Mouse (Mus musculus): ENCODE measurements around the gene Akap12. TPM values are rescaled to one million over a fixed set of nuclear protein-coding genes. Genes with fewer than 3 reads are reported as not detected.

Gene Akap12
- total RNA-seq, 2 experiments from 2014 or later: 6.2 to 16.6 TPM

- intact Hi-C loops (cut with DNase I): no loop called here
- H3K27ac ChIP-seq: no peak overlapping the region
- H3K4me3 ChIP-seq: no peak overlapping the region
- TF ChIP-seq CTCF (IDR thresholded peaks at IDR 0.05): no peak
- no peak for DNase-seq
Measured at GRCm38 (mm10) chr10:4375267-4375666, 109.1 kb downstream of the Akap12 start.

DNA sequence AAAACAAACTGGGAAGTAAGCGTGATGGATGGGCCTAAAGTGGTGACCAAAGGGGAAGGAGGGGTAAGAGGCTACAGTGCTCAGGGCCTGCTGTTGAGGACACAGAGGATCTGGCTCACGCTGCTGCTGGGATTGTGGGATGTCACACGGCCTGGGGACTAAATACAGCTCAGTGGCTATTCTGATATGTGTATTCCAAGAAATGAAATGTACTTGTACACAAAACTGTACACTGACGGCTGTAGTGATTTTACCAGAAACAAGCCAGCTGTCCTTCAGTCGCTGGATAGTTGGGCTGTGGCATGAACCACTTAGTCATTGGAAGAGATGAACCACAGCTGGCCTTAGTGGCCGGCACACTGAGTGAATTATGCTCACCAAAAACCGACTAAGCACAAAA is 110.3 kb downstream of the Akap12 start:
- Histone ChIP-seq H3K27ac (peak overlapping the region; percentile 56), H3K4me3 (no peak overlapping the region)
- intact Hi-C loops (cut with DNase I): no loop called here
- no peak for TF ChIP-seq CTCF (IDR thresholded peaks at IDR 0.05)
- DNase-seq: no peak

DNA sequence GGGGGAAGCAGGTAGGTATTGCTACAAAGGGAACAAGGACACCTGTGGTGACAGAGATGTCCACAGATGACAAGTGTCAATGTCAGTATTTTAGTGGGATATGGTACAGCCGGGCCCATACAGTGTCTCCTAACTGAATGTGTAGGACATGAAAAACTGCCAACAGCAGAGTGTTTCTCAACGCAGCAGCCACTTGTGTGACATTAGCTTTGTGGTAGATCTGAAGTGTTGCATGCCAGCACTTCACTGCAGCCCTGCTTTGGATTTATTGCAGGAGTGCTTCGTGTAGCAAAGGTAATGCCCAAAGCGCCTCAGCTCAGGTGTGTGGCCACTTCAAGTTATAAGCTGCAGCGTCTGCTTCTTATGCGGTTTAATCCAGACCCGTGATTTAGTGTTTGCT is 110.8 kb downstream of the Akap12 start:
- peak overlapping the region; percentile 56; the same call in 1 of the 2 replicates for H3K27ac ChIP-seq
- no peak for DNase-seq
- TF ChIP-seq CTCF (IDR thresholded peaks at IDR 0.05): no peak
- intact Hi-C loops (cut with DNase I): no loop called here
- H3K4me3 ChIP-seq: no peak overlapping the region

DNA sequence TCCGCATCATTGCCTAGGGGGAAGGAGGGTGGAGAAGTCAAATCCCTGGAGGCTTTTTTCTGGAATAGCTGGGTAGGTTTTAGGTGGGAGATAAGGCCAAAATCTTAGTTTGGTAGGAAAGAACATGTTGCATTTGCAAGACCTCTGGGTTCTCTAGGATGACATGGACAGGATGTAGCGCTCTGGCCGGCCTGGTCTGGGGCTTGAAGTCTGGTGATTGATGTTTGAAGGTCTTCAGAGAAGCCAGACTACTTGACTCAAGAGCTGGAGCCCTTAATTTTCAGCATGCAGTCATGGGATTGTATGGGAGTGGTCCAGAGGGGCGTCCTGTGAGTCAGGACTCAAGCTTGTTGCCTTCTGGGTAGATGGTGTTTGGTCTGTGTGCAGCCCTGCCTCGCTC is 114.6 kb downstream of the Akap12 start:
- no peak for TF ChIP-seq CTCF (IDR thresholded peaks at IDR 0.05)
- Histone ChIP-seq H3K27ac (no peak overlapping the region), H3K4me3 (no peak overlapping the region)
- intact Hi-C loops (cut with DNase I): no loop called here
- DNase-seq: no peak

DNA sequence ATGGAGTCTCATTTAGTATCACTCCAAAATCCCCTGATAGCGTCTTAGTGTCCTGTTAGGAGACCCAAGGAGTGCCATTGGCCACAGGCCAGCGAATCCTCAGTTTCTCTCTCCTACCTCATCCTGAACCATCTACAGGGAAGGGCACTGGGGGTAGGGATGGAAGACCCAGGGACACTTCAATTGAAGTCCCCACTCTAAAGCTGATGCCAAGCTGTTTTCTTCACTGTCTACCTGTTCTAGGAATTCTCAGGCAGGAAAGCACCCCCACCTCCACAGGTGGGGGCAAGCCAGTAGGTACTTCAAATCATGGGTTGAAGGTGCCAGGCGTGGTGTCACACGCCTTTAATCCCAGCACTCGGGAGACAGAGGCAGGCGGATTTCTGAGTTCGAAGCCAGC is 118.1 kb downstream of the Akap12 start:
- no peak for TF ChIP-seq CTCF (IDR thresholded peaks at IDR 0.05)
- DNase-seq: no peak
- no peak overlapping the region for H3K27ac ChIP-seq
- no peak overlapping the region for H3K4me3 ChIP-seq
- intact Hi-C loops (cut with DNase I): no loop called here

DNA sequence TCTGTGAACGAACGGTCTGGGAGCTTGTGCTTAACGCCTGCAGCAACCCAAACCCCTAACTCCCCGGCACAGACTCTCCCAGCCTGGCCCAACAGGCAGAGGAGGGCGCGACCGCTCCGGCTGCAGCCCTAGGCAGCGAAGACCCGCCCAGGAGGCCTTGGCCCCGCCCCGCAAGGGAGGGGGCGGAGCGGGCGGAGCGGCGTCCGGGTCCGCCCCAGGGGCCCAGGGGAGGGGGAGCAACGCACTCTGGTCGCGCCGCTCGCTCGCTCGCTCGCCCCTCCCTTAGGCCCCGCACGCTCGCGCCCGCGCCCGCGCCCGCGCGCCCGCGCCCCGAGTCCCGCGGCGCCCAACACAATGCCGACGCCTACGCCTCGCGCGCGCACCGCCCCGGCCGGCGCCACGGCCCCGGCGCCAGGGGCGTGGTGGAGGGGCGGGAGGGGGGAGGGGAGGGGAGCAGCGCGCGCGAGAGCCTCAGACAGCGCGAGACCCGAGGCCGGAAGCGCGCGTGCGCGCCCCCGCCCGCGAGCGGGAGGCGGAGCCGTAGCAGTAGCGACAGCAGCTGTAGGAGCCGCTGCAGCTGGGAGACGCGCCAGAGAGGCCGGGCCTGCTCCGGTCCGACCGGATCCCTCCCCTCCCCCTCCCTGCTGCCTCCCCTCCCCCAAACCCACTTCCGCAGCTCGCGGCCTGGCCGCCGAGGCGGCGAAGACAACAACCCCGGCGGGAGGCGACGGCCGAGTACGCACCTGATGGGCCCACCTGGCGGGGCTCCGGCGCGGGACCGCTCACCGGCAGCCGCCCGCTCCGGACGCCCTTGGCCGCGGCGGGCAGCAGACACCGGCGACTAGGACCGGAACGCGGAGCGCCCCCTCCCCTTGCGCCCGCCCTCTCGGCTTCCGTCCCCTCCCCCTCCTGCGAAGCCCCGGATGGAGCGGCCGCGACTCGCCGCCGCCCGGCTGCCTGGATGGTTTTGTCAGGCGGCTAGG is 120.7 kb downstream of the Akap12 start:
- intact Hi-C loops (cut with DNase I): no loop called here
- Histone ChIP-seq H3K4me3 (peak overlapping the region; percentile 99), H3K27ac (peak overlapping the region; percentile 99)
- TF ChIP-seq CTCF (IDR thresholded peaks at IDR 0.05): no peak
- peak; percentile 99 for DNase-seq

GRCm38 (mm10) chr10:4387701-4388383 is 121.7 kb downstream of the Akap12 start, which contains the start of gene Zbtb2:
Zbtb2 (minus strand) TSS chr10:4388108.
- intact Hi-C loops (cut with DNase I): loop anchor here (2.0 kb wide), 1 partner anchor 45 kb away; the partner anchor contains the start of genes Armt1 and Rmnd1

DNA sequence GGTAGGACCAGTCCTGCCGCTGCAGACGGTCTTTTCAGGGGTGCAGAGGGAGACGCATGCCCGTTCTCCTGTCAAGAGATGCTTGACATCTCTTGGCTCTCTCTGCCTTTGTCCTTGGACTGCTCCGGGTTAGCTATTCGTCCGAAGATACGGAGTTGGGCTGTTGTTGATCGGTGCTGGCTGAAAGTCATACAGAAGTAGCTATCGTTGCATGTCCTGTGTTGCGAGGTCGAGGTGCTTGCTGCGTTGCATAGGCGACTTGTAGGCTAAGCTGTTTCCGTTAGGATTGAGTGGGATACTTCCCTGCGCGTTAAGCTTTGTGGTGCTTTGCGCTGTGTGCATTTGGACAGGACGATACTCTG is 122.2 kb downstream of the Akap12 start:
- DNase-seq: no peak
- intact Hi-C loops (cut with DNase I): loop anchor here (2.0 kb wide), 1 partner anchor 44 kb away; the partner anchor contains the start of genes Armt1 and Rmnd1
- TF ChIP-seq CTCF (IDR thresholded peaks at IDR 0.05): no peak
- peak overlapping the region; percentile 99 for H3K4me3 ChIP-seq
- H3K27ac ChIP-seq: peak overlapping the region; percentile 99

More at GRCm38 (mm10) chr10:4387701-4388383, 121.7 kb downstream of the Akap12 start, which contains the start of gene Zbtb2:
- TF ChIP-seq CTCF (IDR thresholded peaks at IDR 0.05): no peak
- H3K27ac ChIP-seq: peak within 1 kb of the TSS; percentile 99
- DNase-seq: peak; percentile 84
- H3K4me3 ChIP-seq: peak within 1 kb of the TSS; percentile 99

DNA sequence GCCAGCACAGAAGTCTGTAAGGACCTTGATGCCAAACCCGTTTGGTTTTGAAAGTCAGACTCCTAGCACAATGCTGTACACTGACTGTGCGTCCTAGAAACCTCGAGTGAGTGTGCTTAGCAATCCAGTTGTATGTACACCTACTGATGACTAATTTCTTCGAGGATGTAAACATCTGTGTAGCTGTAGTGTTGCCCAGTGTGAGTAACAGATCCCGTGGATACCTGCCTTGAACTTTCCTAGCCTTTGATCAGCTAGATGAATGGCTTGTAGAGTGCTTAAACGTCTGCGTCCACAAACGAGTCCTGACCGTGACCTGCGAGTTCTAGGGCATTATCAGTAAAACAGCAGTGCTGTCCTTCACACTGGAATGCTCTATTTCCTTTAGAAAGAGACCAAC is 122.9 kb downstream of the Akap12 start:
- Histone ChIP-seq H3K4me3 (peak overlapping the region; percentile 99), H3K27ac (peak overlapping the region; percentile 99)
- DNase-seq: no peak
- intact Hi-C loops (cut with DNase I): loop anchor here (2.0 kb wide), 1 partner anchor 44 kb away; the partner anchor contains the start of genes Armt1 and Rmnd1
- no peak for TF ChIP-seq CTCF (IDR thresholded peaks at IDR 0.05)

- no peak for TF ChIP-seq CTCF (IDR thresholded peaks at IDR 0.05)
- peak overlapping the region; percentile 99 for H3K4me3 ChIP-seq
- intact Hi-C loops (cut with DNase I): loop anchor here (2.0 kb wide), 1 partner anchor 43 kb away; the partner anchor contains the start of genes Armt1 and Rmnd1
- peak overlapping the region; percentile 99 for H3K27ac ChIP-seq
- no peak for DNase-seq
Measured at GRCm38 (mm10) chr10:4389461-4390112, 123.4 kb downstream of the Akap12 start.

DNA sequence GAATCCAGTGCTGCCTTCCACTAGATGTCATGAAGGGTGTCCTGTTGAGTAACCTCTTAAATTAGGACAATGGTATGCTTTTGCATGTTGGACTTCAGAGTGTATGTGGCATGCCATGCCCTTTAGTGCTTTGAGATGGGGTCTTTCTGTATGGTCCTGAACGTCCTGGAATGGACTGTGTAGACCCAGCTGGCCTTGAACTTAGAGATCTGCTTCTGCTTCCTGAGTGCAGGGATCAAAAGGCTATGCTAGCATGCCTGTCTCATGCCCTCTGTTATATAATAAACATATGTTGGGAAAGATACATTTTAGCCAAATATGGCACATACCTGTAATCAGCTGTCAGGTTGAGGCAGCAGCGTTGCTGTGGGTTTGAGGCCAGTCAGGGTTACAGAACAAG is 124.4 kb downstream of the Akap12 start:
- DNase-seq: no peak
- no peak for TF ChIP-seq CTCF (IDR thresholded peaks at IDR 0.05)
- intact Hi-C loops (cut with DNase I): no loop called here
- peak overlapping the region; percentile 99; the same call in 1 of the 2 replicates for H3K27ac ChIP-seq
- no peak overlapping the region for H3K4me3 ChIP-seq

- intact Hi-C loops (cut with DNase I): no loop called here
- TF ChIP-seq CTCF (IDR thresholded peaks at IDR 0.05): no peak
- H3K27ac ChIP-seq: 0 out of 2 replicates have a peak overlapping the region, but pooled peaks have one; percentile 44
- no peak for DNase-seq
- peak overlapping the region; percentile 9; the same call in 1 of the 2 replicates for H3K4me3 ChIP-seq
Measured at GRCm38 (mm10) chr10:4391076-4391475, 124.9 kb downstream of the Akap12 start.
